Mouse (Mus musculus) olfactory bulb, adult 2 months (tissue): ENCODE data around the gene Tbc1d4.

Experiments used
- CTCF ChIP-seq: fragments of 200-500 bp; IDR thresholded peaks from 2 replicates; pipeline ENCODE4 v1.5.1; 2012; ENCODE audit warnings: low read depth, mild to moderate bottlenecking, low read length, moderate library complexity; ENCODE audit not compliant: insufficient read depth
- POLR2A ChIP-seq: fragments of 200-500 bp; IDR thresholded peaks from 2 replicates; pipeline ENCODE4 v1.6.1; 2012; ENCODE audit warnings: mild to moderate bottlenecking, low read depth, low read length, moderate library complexity; ENCODE audit not compliant: insufficient read depth

DNA sequence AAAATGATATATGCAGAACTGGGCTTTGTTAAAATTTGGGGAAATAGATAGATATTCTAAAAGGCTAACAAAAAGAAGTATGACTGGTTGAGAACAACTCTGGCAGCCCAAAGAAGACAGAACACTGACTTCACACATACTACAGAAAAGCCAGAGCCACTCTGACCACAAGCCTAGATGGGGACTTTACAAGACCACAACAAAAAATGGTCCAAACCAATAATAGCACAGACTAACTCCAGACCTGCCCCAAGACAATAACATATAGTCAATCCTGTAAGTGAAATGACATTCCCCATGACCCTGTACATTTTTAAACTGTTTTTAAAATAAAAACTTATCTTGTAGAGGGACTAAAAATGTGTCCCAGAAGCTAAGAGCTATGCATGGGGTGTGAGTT lies 103.2 kb downstream of the Tbc1d4 start:
- TF ChIP-seq CTCF = no peak
- TF ChIP-seq POLR2A = no peak
